Mouse (Mus musculus): Measurements from ENCODE around the gene Hoxc4.

DNA sequence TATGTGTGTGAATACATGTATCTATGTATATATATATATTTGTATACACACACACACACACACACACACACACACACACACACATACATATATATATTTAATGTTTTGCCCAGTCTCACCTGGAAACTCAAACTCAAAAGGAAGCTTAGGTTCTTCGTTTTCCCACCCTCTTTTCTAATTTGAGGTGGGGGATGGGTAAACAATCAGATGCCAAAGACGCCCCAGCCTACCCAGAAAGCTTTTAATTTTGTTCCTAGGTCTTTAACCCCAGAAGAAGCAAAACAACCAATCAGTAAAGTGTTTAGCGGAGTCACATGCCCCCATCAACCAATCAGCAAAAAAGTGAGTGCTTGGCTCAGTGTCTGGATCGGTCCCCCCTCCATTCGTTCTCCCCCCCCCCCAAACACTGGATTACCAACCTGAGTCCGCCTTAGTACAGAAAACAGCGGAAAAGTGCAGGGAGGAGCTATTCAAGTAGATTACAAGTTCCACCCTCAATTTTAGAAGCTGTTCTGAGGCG is 2.2 kb downstream of the Hoxc4 start:
- TF ChIP-seq CTCF (IDR thresholded peaks at IDR 0.05; ENCODE audit: low read depth) (no peak), EP300 (IDR thresholded peaks at IDR 0.05; ENCODE audit: low read depth) (no peak)

All from liver, embryonic 14.5 days (tissue).